Mouse (Mus musculus) bone marrow macrophage, adult 2 months (primary cell): ENCODE results near the gene Cacna1h.

ENCODE experiments used
- CTCF ChIP-seq: IDR thresholded peaks from 2 replicates; pipeline ENCODE4 v1.5.1; 2012; ENCODE audit warnings: low read depth, mild to moderate bottlenecking, low read length, moderate library complexity
- POLR2A ChIP-seq: IDR thresholded peaks from 2 replicates; pipeline ENCODE4 v1.6.1; 2012; ENCODE audit warnings: mild to moderate bottlenecking, low read depth, low read length, borderline replicate concordance

GRCm38 (mm10) chr17:25406011-25406441 lies 27.6 kb downstream of the Cacna1h start:
- no peak for TF ChIP-seq CTCF
- no peak for TF ChIP-seq POLR2A
